Mouse (Mus musculus) natural killer cell, adult 2 months (primary cell): ENCODE results near the gene Gga3.
A peak's percentile ranks its signal among the peaks of the same experiment; 100 is the strongest.
"Not testable (repeated sequence)": the region's sequence is repeated elsewhere in the genome, so short reads cannot be mapped to it uniquely, and the experiment has no call there.

ENCODE experiments used
- DNase-seq, 2 experiments: peaks; one replicate each; pipeline ENCODE4 v3.0.0; 2022; ENCODE audit warnings: low spot score in 2 of 2

The Gga3 gene

DNA sequence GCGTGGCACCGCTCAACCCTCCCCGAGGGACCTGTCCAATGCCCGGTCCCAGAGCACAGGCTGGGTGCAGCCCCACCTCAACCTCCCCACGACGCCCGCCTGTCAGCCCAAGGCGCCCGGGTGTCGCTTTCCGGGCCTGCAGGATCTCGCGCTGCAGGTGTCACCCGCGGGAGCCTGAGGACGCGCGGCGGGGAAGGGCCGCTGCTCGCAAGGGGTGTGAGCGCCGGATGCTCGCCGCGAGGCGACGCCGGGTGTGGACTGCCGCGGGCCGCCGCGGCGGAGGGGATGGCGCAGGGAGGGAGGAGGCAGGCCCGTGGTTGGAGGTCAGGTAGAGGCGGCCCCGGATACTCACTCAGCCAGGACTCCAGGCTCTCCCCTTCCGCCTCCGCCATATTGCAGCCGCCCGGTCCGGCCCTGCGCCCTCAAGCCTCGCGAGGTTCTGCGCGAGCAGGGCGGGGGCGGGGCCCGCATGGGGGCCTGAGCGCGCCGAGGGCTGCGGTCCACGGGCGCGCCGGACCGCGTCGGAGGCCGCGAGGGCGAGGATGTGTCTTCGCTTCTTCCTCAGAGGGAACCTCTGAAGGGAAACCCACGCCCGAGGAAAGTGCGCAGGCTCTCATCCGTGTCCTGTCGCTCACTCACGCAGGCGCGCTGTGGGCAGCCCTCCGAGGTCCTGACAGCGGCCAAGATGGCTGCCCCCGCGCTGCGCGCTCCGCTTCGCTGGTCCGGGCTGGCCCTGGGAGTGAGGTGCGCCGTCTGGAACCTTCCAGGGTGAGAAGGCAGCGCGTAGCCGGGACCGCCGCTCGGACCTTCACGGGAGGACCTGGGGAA is at the start of gene Gga3, which contains the start of gene Mrps7:
Gene Gga3 (minus strand): TSS at position 576 of the 828 bp plus-strand sequence.
Gene Mrps7 (plus strand): TSS at position 450 of the 828 bp plus-strand sequence.
- peak; percentile 93 to 95 for DNase-seq

DNA sequence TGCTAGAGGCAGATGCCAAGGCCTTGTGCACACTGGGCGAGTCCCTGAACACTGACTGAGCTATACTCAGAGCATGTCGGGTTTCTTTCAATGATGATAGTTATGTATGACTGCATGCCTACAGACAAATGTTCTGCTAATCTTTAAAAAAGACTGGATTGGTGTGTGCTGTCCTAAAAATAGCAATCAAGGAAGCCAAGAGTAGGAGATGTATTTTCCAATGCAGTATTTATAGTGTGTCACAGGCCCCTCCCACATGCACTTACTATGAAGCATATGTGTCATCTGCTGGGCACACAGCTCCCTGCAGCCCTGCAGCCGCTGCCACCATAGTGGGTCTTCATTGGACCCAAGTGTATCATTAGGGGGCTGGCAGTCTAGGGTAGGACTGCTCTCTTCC is 49.3 kb upstream of the Gga3 start:
- no peak for DNase-seq

GRCm38 (mm10) chr11:115651680-115652079 is 47.8 kb upstream of the Gga3 start:
- DNase-seq = no peak

GRCm38 (mm10) chr11:115649706-115650105 is 45.9 kb upstream of the Gga3 start:
- no peak for DNase-seq

- peak; percentile 52 to 69 for DNase-seq
Observed at GRCm38 (mm10) chr11:115647459-115647858, 43.6 kb upstream of the Gga3 start.

GRCm38 (mm10) chr11:115646439-115646838 is 42.6 kb upstream of the Gga3 start:
- DNase-seq = peak; percentile 60 to 63

- not testable (repeated sequence) for DNase-seq
Observed at GRCm38 (mm10) chr11:115645498-115645897, 41.6 kb upstream of the Gga3 start.

DNA sequence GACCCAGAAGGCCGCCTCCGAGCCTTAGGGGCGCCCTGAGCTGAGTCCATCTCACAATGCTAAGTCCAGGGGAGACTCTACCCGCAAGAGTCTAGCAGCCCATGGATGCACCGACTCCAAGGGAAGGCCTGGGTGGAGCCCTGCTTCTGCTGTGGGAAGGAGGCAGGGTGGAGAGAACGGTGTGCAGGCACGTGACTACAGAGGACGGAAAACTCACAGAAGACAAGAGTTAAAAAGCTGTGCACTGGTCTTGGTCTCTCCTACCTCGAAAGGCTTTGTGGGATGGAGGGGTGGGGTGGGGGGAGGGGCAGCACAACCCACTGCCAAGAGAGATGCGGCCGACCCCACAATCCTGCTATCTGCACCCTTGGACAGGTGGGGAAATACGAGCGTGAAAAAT is 40.5 kb upstream of the Gga3 start:
- no peak for DNase-seq

- peak; percentile 74 for DNase-seq
Observed at GRCm38 (mm10) chr11:115643265-115643664, 39.4 kb upstream of the Gga3 start.

DNA sequence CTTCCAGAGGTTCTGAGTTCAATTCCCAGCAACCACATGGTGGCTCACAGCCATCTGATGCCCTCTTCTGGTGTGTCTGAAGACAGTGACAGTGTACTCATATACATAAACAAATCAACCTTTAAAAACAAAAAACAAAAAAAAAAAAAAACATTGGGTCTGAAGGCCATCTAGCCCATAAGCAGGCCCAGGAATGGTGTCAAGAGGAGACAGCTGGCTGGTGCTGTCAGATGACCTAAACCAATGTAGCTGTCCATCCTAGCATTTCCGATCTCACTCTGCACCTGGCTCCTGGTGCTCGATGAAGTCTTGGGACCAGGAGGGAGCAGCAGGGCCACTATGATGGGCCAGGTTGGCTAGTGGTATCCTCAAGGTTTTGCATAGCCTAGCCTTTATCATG is 38.9 kb upstream of the Gga3 start:
- no peak for DNase-seq

- DNase-seq = no peak
Observed at GRCm38 (mm10) chr11:115641664-115642036, 37.8 kb upstream of the Gga3 start.

- peak; percentile 91 to 93 for DNase-seq
Observed at GRCm38 (mm10) chr11:115640978-115641663, 37.3 kb upstream of the Gga3 start.

GRCm38 (mm10) chr11:115640311-115640828 is 36.5 kb upstream of the Gga3 start:
- no peak for DNase-seq

DNA sequence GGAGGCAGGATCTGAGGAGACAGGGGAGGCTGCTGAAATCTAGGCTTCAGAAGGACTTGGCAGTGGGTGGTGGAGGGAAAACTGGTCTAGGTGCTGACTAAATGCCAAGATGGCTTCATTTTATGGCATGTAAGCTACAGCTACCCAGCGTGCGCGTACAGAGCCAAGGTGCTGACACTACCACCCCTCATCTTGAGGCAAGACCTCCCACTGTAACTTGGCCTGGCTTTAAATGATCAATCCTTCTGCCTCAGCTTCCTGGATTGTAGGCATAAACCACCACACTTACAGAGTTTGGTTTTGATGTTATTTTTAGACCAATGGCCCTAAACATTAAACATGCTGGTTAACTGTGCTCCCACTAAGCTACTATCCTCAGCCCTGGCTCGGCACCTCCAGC is 35.7 kb upstream of the Gga3 start:
- DNase-seq = no peak

GRCm38 (mm10) chr11:115638498-115639409 is 34.9 kb upstream of the Gga3 start:
- no peak for DNase-seq

- no peak for DNase-seq
Observed at GRCm38 (mm10) chr11:115636960-115637359, 33.1 kb upstream of the Gga3 start.

- no peak for DNase-seq
Observed at GRCm38 (mm10) chr11:115635484-115635883, 31.6 kb upstream of the Gga3 start.

GRCm38 (mm10) chr11:115635041-115635440 is 31.2 kb upstream of the Gga3 start:
- no peak for DNase-seq

- DNase-seq = no peak
Observed at GRCm38 (mm10) chr11:115634109-115634508, 30.3 kb upstream of the Gga3 start.

DNA sequence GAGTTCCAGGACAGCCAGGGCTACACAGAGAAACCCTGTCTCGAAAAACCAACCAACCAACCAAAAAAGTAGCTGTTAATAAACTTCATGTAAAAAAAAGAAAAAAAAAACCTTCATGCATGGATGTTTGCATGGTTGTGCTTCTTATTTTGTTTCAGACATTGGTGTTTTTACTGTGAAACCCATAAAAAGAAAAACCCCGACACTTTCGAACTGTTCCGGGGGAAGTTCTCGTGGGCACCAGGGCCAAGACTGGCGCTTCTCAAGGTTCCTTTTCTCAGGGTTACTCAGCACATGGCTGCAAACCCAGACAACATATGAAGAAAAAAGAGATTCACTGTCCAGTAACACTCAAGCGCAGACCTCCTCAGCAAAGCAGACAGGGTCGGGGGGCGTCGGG is 29.0 kb upstream of the Gga3 start:
- peak in 1 of 2 experiments; percentile 58 for DNase-seq

- no peak for DNase-seq
Observed at GRCm38 (mm10) chr11:115632247-115632646, 28.4 kb upstream of the Gga3 start.

- no peak for DNase-seq
Observed at GRCm38 (mm10) chr11:115631505-115631890, 27.6 kb upstream of the Gga3 start.
